Mouse (Mus musculus) right cerebral cortex, postnatal 10 days (tissue): Measurements from ENCODE around the gene Cdh7.
"Not testable (repeated sequence)": the region's sequence is repeated elsewhere in the genome, so short reads cannot be mapped to it uniquely, and the experiment has no call there.

ENCODE experiments used
- DNase-seq, 2 experiments: peaks; one replicate each; pipeline ENCODE4 v3.0.0; 2021; ENCODE audit warnings: low spot score in 2 of 2

Gene Cdh7

DNA sequence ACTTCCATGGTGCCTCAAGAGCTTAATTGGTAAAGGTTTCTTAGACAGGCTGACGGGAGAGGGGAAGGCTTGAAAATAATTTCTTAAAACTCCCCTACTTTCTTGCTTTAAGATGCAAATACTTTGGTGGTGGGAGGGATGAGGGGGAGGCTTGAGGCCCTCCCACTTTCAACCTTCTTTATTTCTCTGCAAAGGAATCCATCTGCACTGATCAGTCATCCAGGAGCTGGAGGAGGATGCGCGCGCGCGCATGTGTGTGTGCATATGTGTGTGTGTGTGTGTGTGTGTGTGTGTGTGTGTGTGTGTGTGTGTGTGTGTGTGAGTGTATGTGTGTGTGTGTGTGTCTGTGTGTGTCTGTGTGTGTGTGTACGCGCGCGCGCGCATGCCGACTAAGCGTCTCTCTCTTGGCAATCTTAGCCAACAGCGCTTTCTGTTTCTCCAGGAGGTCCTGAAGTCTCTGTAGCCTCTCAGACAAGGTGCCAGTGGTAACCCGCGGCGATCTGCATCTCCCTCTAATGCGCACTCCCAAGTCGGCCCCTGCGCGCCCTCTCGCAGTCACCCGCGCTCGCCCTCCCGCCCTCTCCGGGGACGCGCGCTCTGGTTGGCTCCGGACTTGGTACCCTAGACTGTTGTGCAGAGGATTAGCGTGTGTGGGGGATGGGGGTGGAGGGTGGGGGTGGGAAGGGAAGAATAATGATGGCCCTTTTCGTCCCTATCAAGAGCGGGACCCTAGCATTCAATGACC is at the start of gene Cdh7:
Cdh7 (plus strand) TSS at position 368 of the 745 bp plus-strand sequence.
- peak; percentile 64 to 65 for DNase-seq

DNA sequence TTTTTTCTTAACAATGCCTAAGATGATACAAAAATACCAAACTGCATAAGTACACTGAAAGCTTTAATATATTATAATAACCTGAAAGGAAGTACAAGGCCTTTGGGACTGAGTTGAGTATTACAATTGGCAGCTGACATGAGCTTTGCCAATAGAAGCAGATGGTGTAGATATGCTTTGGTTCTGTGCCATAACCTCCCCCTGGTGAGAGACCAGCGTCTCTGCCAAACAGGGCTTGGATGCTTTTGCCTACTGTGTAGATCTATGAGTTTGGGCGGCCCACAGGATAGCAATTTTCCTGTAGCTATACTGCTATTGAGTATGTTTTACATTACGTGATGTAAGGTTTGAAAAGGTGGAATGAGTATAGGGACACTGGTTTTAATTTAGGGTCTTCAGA is 49.6 kb upstream of the Cdh7 start:
- peak in 1 of 2 experiments; percentile 18 for DNase-seq

DNA sequence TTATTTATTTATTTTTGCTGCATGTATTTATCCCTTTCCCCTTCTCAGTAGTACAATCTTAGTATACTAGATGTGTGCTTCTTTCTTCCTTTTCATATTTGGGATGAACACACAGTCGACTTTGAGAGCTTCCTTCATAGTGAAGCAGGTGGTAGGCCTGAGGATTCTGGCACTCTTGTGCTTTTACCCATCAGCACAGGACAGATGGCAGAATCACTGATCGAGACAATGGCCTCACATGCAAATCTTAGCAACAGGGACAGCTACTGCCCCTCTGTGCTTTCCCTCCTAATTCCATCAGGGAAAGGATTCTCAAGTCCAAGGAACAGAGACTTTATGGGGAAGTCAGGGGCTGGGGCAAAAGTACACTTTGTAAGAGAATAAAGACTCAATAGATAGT is 33.7 kb upstream of the Cdh7 start:
- no peak for DNase-seq

DNA sequence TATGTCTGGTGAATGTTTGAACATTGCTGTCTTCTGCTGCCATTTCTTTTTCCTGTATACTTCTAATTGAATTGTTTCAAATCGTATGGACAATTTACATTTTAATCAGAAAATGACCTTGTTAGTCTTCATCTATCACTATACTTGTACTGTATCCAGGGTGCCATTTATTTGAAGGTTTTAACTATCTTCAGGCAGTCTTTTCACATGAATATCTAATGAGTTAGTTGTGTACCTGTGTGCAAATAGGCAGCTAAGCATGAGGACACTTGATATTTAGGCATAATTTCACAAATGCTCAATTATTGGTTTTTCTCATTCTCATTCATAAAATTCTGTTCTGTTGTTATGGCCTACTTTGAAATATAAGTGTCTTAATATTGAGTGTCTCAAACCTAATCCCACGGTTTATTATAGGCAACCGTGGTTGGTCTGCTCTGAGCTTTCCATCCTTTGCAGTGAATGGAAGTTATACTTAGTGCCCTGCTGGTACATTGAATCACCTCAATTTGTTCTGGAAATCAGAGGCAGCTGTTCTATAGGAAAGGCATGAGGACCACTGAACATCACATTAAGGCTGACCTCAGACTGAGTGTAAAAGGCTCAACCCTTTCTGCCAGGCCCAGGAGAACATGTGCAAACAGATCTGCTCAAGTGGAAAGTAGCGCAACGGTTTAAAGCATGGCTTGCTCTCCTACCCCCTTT is 10.4 kb upstream of the Cdh7 start:
- no peak for DNase-seq

DNA sequence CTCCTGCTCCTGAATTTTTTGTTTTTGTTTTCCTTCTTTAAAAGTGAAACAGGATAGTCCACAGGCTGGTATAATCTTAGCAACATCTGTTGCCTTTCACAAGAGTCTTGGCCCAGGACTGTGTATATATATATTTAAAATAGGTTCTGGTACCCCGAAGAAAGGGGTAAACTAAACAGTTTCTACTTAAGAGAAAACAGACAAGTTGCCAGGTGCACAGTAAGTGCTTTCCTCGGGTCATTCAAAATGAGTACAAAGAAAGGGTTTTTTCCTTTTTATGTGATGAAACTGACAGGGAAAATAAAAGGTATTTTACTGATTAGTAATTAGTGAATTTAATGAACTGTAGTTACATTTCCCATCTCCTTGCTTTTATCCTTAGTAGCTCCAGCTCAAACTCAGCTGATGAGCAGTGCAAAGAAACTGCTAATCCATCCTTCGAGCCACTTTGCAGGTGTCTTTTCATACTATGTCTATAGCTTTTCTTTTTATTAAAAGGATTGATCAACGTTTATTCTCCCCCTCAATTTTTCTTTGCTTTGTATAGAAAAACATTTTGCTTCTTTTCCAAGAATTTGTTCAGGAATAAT is 9.7 kb upstream of the Cdh7 start:
- DNase-seq: no peak

DNA sequence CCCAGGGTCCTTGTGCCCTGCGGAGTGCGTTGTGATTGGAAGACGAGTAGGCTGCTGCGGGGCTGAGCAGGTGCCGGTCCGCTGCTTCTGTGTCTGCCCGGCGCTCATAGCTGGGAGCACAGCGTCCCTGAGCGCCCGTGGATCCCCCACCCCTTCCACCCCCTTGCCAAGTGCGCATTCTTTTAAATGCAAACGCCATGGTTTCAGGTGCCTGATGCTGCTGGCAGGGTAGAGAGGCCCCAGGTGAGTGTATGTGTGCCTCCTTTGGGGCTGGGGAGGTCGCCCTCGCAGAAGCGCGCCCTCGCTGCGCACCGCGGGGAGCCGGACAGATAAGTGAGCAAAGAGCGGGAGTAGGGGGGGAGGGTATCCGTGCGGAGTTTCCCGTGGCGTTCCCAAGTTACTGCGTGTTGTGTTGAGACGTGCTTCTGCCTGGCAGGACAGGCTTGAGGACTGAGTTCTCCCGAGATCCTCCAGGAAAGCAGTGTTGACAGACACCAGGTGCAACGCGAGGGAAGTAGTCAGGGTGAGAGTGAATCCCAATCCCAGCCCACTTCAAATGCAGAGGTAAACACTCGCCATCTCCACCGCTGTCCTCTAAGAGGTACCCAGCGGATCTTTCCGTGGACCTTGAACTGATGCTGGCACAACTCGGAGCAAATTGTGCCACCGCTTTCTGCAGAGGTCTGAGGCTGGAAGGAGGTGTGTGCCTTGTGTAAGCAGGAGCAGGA is 742 bp downstream of the Cdh7 start:
- peak; percentile 51 to 59 for DNase-seq

DNA sequence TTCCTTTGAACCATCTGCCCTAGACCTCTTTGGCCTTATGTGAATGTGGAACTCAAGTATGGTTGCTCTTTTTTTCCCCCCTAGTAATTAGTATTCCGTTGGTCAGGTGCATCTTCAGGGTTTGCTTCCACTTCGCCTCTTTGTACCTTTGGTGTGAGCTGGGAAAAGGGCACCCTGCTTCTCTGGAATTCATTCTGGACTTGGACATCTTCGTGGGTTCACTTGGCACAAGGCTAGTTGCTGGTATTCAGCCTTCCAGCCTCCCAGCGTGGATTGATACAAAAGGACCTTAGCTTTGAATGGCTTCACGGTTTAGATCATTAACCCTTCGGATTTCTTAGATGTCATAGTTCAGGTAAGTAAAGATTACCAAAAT is 1.3 kb downstream of the Cdh7 start:
- DNase-seq: no peak

DNA sequence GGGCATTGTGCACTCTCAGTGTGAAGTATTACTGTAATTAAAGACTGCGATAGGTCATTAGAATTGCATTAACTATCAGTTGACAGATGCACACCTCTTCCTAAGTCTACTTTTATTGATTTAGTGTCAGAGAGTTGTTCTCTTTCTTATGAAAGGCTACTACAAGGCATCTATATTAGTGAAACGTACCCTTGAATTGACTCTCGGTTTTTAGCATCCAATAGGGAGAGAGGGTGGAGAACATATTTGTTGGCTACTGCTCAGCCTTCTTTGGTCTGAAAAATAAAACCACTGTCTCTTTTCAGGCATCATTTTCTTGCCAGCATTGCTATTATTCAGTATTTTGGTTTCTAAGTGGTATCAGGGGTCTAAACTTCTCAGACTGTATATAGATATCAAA is 2.5 kb downstream of the Cdh7 start:
- DNase-seq: no peak

DNA sequence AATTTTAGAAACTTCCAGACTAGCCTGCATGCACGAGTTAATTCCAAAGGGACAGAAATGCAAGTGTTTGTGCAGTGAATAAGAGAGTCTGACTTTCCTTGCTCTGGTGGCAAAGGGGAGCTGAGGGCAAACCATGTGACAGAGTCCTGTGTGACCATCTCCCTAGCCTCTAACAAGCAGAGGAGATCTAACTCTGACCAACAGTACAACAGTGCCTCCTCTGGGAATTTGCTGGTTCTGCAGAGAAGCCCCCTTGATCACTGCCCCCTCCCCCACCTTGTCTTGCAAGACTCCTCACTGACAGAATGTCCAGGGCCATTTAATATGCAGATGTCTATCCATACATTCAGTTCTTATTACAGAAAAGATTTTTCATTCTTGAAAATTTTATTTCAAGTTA is 3.2 kb downstream of the Cdh7 start:
- peak; percentile 52 to 54 for DNase-seq

DNA sequence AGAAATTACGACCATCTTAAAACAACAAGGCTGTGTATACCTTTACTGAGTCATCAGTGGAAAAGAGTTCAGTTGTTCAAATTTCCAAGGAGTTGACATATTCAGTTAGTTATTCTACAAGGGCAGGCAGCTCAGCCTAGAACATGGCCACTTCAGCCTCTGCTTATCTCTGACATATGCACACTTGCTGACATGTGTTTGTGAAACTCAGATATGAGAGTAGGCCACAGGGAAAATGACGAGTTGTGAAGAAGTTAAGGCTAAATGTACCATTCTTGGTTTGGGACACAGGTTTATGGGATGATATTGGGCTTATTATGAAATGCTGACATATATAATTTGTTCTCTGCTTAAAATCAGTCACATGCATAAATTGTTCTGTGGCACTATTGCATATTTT is 7.3 kb downstream of the Cdh7 start:
- no peak for DNase-seq

DNA sequence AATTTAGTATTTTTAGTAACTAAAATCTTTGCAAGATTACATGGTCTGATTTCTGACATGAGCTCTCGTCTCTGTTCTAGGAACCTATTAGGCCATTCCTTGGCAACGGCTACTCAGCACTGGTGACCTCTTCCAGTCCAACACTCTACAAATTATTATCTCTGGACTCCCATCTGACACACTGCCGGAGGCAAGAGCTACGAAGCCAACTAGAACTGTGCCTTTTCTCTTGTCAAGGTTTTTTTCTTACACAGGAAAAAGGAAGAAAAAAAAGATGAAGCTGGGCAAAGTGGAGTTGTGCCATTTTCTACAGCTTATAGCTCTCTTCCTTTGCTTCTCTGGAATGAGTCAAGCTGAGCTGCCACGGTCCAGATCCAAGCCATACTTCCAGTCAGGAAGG is 11.7 kb downstream of the Cdh7 start:
- no peak for DNase-seq

DNA sequence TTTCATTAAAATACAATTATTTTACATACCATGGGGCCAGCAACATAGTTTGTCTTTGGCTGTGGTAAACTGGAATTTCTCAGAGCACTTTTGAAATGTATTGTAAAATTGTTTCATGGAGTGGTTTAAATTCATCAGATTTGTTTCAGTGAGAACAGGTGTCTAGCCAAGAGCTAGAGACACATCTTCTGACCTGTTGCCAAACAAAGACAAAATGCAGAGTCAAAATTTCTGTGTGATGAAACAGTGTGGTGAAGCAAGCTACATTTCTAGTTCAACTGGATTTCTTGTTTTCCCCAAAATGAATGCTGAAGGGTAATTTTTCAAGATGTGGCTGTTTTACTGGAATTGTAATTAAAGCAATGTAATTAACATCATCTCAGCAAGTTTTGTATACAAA is 22.2 kb downstream of the Cdh7 start:
- DNase-seq: no peak

DNA sequence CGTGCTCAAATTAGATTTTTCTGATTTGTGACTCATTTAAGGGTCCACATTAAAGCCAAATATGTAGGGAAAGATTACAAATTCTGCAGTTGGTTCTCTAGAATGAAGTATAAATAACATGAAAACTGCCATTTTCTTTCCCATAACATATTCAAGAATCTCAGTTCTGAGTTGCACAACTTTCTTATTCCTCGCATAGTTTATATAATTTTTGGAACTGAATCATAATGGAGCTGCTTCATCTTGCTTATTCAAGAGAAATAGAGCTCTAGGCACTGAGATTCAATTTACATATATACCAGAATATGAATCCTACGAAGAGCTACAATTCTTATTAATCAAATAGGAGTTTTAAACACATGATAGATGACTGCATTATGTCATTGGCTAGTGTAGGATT is 22.8 kb downstream of the Cdh7 start:
- no peak for DNase-seq

DNA sequence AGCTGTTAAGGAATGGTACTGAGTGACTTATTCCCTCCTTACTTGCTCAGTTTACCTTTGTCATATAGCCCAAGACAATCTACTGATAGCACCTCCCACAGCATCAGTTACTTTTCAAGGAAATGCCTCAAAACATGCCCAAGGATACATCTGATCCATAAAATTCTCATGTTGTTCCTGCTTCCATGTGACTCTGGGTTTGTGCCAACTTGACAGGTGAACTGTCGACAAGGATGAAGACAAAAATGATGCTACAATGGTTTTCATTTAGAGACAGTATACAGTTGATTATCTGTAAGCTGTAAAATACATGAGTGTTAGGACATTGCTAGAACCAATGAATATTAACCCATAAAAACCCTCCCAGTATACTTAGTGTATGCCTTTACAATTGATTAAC is 29.9 kb downstream of the Cdh7 start:
- DNase-seq: no peak

DNA sequence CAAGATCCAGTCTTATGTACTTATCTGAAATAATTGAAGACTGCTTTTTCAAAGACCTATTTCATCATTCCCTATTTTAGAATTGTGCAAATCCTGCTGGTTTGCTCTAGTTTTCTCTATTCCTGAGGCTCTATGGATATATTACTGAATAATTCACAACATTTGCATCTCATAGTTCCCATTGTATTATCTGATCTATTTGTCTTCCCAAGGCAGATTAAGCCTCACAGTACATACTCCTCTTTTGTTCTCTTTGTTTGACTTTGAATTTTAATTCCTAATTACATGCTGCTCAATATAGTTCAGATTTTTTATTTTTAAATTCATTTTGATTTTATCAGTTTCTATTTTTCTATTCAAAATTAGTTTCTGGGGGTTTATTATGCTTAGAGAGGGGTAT is 74.1 kb downstream of the Cdh7 start:
- no peak for DNase-seq

DNA sequence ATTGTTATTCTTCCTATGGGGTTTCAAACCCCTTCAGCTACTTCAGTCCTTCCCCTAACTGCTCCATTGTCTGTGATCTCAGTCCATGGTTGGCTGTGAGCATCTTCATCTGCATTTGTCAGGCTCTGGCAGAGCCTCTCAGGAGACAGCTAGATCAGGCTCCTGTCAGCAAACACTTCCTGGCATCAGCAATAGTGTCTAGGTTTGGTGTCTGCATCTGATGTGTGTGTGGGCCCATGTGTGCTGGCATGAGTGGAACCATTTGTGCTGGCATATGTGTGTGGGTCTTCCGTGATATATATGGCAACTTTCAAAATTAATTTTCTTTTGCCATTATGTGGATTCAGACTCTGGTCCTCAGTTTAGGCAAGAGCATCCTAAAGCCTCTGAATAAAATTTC is 85.2 kb downstream of the Cdh7 start:
- peak in 1 of 2 experiments; percentile 26 for DNase-seq

DNA sequence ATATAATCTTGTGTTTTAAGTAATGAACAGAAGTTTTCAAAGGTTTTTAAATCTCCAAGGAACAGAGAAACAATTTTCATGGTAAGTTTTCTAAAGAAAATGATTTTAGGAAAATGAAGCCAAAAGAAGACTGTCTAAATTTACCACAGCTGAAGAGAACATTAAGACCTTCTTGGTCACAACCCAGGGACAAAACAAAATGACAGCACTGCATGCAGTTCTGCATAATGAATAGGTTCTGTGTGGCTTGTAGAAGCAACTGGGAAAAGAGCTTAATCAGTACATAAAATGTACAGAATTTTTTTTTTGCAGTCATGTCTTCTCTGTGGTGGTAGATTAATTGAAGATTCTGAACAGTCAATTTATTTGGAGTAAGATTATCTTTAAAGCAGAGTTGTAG is 96.2 kb downstream of the Cdh7 start:
- no peak for DNase-seq

DNA sequence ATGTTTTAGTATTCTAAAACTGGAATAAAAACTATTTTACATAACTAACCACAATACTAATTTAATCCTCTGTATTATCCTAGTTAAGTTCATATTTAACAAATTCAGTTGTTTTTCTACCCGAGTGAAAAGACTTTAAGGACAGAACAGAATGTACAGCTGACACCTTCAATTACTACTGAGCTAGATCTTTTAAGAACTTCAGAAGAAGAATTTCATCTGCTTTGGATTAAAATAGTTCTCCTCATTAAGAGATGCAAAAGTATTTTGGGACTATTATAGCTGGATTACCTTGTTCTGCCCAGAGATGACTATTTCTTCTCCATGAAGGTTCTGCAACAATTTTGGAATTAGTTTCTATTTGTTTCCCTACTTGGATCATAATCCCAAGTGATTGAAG is 135.8 kb downstream of the Cdh7 start:
- DNase-seq: no peak

DNA sequence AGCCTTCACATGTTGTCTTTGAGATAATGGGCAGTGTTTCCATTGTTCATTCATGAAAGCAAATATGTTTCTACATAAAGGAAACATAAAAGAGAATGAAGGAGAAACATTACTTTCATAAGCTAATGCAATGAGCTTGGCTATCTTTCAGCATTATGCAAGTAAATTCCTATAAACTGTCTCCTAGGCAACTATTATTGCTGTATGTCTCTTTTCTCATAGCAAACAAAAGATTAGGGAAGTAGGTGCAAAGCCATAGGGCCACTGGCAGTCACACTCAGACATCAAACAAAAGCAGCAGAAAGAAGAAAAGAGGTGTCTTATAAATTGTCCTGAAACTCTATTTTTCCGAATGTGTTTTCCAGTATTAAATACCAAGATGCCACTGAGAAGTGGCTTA is 136.6 kb downstream of the Cdh7 start:
- no peak for DNase-seq

DNA sequence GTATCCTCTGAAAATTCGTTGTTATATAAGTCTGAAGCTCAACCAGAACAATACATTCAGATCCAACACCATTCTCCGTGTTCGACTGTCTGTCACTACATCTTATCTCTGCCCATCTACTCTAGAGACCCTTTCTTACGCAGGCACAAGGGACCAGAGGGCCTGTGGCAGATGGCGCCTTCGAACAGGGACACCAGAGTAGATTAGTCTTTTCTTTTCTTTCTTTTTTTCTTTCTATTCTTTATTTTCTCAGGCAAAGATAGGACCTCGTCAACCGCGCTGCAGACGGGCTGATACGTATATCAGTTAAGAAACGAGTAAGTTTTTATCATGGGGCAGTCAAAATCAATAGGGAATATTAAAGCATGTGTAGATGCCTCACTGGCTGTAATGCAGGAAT is 189.2 kb downstream of the Cdh7 start:
- DNase-seq: not testable (repeated sequence)
